Mouse (Mus musculus): Measurements from ENCODE around the gene Defa26. TPM values are rescaled to one million over a fixed set of nuclear protein-coding genes. Genes with fewer than 3 reads are reported as not detected.
"Not testable (repeated sequence)": the region's sequence is repeated elsewhere in the genome, so short reads cannot be mapped to it uniquely, and the experiment has no call there.

Defa26 gene
- not detected in 2 replicates for polyA plus RNA-seq (2012; rRNA removed)

DNA sequence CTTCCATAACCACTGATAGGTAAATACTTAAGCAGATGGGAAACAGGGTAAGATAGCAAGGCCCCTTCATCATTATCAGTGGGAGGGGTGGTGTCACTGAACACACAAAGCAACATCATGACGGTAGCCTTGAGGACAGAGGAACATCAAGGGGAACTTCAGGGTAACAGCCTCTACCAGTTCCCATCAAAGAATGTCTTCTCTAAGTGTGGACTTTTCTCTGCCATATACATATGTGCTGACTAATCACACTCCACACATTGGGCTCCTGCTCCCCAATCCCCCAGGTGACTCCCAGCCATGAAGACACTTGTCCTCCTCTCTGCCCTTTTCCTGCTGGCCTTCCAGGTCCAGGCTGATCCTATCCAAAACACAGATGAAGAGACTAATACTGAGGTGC is at the start of gene Defa26:
TSS of gene Defa26 (plus strand) at position 301 of the 400 bp plus-strand sequence.
- DNase-seq (ENCODE audit: low spot score) = not testable (repeated sequence)

- DNase-seq (ENCODE audit: low spot score) = not testable (repeated sequence)
These were observed 35.3 kb upstream of the Defa26 start, which contains the start of gene Defa28 for GRCm38 (mm10) chr8:21582706-21583105. Gene Defa28, plus strand, starts transcription at chr8:21583006.

GRCm38 (mm10) chr8:21594408-21594807 is 23.6 kb upstream of the Defa26 start, which contains the start of gene Gm7861:
Gene Gm7861, minus strand, starts transcription at chr8:21594508.
- not testable (repeated sequence) for DNase-seq (ENCODE audit: low spot score)

GRCm38 (mm10) chr8:21655480-21655879 is 37.5 kb downstream of the Defa26 start, which contains the start of gene Defa17:
Gene Defa17, plus strand, starts transcription at chr8:21655780.
- not testable (repeated sequence) for DNase-seq (ENCODE audit: low spot score)

- not testable (repeated sequence) for DNase-seq (ENCODE audit: low spot score)
These were observed 47.5 kb downstream of the Defa26 start, which contains the start of gene Defa34 for GRCm38 (mm10) chr8:21665497-21665896. Gene Defa34, plus strand, starts transcription at chr8:21665797.

Other genes starting within 250 kb of the Defa26 start
- gene Defa2, start 239.7 kb upstream of the Defa26 start, polyA plus RNA-seq (2012; rRNA removed) = not detected in 2 replicates
- gene Defa33, start 226.4 kb upstream of the Defa26 start, polyA plus RNA-seq (2012; rRNA removed) = not detected in 2 replicates
- not detected in 2 replicates for gene Defa36, start 190.8 kb upstream of the Defa26 start, polyA plus RNA-seq (2012; rRNA removed)
- not detected in 2 replicates for gene Gm7849, start 161.6 kb upstream of the Defa26 start, polyA plus RNA-seq (2012; rRNA removed)
- not detected in 2 replicates for gene Defa20, start 108.9 kb upstream of the Defa26 start, polyA plus RNA-seq (2012; rRNA removed)
- not detected in 2 replicates for gene Defa32, start 89.2 kb upstream of the Defa26 start, polyA plus RNA-seq (2012; rRNA removed)
- not detected in 2 replicates for gene Defa37, start 52.8 kb upstream of the Defa26 start, polyA plus RNA-seq (2012; rRNA removed)
- gene Defa28, start 35.2 kb upstream of the Defa26 start, polyA plus RNA-seq (2012; rRNA removed) = not detected in 2 replicates
- gene Gm7861, start 23.7 kb upstream of the Defa26 start, polyA plus RNA-seq (2012; rRNA removed) = not detected in 2 replicates
- not detected in 2 replicates for gene Defa17, start 37.6 kb downstream of the Defa26 start, polyA plus RNA-seq (2012; rRNA removed)
- gene Defa34, start 47.6 kb downstream of the Defa26 start, polyA plus RNA-seq (2012; rRNA removed) = not detected in 2 replicates
- not detected in 2 replicates for gene AY761184, start 85.5 kb downstream of the Defa26 start, polyA plus RNA-seq (2012; rRNA removed)
- not detected in 2 replicates for gene Defa24, start 116.3 kb downstream of the Defa26 start, polyA plus RNA-seq (2012; rRNA removed)
- 0.48 TPM in 1 of 2 replicates, not detected in the other for gene Defb50, start 205.4 kb downstream of the Defa26 start, polyA plus RNA-seq (2012; rRNA removed)
- not detected in 2 replicates for gene Defb2, start 221.7 kb downstream of the Defa26 start, polyA plus RNA-seq (2012; rRNA removed)
- gene Defb10, start 240.7 kb downstream of the Defa26 start, polyA plus RNA-seq (2012; rRNA removed) = not detected in 2 replicates